Mouse (Mus musculus) kidney, postnatal 36 days (tissue): ENCODE data around the gene Dhh.

ENCODE experiments used
- DNase-seq, 2 experiments: peaks; one replicate each; pipeline ENCODE4 v3.0.0; 2021 to 2022; ENCODE audit warnings: mixed read lengths in 2 of 2

The Dhh gene

DNA sequence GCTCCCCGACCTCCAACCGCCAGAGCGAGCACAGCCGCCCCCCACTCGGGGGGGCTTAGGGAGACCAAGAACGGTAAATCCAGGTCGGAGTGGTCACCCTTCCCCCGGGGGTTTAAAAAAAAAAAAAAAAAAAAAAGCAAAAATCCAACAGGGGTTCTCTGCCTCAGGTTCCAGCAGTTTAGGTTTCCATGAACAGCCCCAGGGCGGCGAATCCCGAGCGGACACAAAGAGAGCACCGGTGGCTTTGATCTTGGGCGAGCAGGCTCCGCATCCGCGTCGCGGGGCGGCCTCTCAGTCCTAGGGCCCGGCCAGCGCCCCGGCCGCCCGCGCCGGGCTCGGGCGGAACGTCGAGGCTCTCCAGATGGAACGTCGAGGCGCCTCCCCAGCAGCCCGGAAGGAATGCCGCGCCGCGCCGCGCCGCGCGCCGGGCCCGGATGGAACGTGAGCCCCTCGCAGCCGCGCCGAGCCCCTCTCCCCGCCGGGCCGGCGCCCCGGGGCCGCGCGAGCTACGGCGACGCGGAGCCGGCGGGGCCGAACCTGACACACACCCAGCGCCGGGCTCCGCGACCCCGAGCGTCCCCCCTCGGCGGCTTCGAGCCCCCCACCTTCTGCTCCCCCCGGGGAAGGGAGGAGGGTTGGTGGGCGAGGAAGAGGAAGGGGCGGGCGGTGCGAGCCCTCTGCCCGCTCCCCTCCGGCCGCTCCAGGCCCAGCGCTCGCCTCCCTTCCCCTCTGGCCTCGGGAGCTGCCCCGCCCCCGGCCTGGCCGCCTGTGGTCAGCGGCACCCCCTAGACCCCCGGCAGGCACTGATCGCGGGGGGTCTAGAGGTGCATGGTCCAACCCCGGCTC lies 27.0 kb downstream of the Dhh start, which contains the start of gene Kmt2d:
Gene Kmt2d (minus strand): TSS at position 135 of the 846 bp plus-strand sequence.
- DNase-seq, result peak; percentile 28 to 61

DNA sequence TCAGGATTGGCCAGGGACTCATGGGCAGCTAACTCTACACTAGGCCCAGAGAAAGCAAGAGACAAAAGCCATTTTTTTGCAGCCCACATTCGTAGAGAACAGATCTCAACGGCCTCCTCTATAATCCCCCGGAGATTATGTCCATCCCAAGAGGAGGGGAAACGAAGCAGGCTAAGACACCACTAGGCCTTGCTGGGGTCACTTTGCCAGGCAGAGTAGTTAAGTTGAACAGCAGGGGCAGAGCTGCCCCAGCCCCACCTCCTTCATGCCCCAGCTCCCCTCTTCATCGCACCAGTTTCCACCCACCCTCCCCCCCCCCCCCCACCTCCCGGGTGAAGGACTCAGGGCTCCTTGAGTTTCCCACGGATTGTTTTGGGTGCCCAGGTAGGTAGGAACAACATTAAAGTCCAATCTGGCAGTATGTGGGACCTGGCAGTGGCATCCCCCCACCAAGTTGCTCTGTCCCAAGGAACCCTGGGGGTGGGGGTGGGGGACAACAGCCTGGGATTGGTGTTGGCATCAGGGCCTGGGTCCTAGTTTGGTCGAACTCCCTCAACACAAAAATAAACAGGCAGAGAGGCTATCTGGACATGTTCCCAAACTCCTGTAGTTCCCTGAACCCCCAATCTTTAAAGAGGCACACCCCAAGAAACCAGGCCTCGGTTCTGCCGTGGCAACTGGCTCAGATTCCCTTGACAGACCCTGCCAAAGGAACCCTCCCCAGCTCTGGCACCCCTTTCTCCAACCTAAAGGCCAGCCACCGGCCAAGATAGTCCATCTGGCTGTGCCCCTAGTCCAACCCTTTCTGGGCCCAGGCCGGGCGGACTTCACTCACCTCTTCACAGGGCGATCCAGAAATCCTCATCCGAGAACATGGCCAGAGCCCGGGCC lies 27.9 kb downstream of the Dhh start:
- DNase-seq, result peak; percentile 51 to 69

DNA sequence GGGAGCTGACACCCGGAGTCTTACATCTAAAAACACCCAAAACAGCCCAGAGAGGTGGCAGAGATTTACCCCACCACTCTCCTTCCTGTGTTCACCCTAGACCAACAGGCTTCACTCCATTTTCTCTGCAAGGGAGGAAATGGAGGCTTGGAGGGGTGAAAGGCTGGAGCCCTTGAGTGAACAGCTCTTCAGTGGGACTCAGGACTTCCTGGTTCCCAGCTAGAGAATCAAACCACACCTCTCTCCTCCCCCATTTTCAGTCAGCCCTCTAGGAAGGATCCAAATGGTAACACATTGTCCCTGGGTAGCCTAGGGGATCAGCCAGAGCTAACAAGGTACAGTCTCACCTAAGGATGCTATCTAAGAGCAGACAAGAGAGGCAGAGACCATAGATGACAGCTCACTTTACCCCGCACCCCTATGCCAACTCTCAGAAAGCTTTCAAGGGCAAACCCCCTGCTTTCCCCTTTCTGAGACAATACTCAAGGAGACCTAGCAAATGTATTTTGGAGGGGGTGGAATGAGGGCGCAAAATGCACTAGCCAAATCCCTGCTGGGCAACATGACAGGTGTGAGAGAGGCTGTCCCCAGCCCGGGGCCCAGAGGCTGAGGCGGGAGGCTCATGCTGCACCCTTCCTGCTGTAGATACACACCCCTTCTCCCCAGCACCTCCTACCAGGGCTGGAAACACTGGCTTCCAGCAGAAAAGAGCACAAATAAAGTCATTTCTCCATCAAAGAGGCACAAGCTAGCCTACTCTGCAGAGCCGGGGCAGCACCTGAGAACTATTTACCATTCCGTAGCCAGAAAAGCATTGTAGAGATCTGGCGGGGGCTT lies 28.8 kb downstream of the Dhh start:
- peak in 1 of 2 experiments; percentile 19 for DNase-seq

DNA sequence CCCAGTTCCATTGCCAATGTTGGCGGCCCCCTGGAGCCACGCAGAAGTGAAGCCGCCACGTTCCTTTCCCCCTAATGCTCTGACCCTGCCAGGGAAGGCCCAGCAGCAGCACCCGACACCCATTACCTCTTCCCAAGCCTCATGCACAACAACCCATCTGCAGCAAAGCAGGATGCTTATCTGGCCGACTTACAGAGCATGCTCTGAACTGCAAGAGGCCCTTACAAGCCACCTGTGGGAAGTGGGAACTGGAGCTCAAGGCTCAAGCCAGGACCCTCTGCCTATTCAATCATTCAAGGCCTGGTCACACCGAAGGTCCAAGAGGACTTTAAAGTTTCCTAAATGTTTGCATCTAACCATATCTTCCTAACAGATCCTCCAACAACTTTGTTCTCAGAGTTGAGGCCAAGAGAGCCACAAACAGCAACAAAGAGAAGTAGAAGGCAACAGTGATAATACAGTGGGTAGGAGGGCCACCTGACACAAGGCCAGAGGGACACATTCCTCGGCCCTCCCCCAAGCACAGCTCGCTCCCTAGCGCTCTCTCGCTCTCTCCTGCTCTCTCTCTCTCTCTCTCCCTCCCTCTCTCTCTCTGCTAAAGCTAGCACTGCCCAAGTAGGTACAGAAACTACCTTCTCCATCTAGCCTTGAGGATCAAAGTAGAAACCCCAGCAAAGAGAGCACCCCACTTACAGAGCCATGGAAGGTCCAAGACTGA lies 29.8 kb downstream of the Dhh start:
- no peak for DNase-seq

DNA sequence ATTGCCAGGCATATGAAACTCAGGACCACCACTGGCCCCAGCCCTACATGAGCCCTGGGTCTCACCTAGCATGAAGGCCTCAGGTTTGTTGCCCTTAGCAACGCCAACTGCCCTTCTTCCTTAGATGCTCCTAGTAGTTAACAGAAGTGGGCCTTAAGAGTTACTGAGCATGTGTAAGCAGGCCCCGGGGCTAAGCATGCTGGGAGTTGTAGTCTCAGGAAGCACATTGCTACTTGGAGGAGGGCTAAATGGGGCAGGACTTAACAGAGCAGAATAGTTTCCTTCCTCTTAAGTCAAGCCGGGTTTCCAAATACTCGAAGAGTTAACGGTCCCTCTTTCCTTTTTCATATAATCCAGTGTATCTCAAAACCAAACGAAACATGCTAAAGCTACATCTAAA lies 31.0 kb downstream of the Dhh start:
- peak; percentile 72 to 75 for DNase-seq

DNA sequence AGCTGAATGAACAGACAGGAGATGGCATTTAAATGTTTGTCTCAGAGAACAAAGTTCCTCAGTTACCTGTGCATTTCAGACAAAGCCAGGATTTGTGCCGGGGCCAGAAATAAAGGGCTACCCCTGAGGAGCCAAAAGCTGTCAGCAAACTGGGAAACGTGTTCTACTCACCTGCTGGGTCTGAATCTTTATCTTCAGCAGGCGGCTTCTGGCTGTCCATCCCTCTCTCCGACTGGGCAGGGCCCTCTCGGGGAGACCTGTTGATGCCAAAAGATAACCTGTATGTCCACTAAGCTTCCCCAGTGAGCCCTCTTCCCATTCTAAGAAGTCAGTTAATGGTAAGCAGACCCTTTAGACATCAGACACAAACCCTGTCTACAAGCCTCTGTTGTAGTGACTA lies 31.8 kb downstream of the Dhh start:
- no peak for DNase-seq

DNA sequence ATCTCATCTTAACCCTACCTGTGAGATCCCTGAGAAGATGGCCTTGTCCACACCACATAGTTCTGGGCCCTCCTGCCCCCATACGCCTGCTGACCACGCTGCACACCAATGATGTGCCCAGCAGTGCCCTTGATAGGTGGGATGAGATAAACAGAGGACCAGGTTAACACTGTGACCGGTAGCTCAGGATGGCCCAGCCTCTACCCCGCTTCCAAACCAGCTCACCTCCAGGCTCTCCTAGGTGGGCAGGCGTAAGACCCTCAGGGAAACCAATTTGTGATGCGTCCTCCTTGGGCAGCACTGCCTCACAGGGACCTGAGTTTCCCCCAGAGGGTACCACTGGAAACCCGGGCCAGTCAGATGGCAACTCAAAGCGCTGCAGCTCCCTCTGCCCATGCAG lies 32.6 kb downstream of the Dhh start:
- DNase-seq, result no peak

DNA sequence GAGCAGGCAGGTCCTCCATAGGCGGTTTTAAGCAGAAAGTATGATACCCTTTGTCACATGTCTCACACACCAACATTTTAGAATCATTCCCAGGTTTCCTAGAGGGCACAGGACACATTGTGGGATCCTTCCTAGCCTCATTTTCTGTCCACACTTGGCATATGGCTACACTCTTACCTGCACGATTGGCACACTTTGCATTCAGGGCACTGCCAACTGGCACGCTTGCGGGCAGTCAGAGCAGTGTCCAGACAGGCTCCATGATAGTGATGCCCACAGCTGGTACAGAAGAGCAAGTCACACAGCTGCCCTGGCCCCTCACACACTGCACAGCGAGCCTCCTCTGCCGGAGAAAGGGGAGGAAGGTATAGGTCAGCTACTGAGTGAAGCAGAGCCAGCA lies 33.4 kb downstream of the Dhh start:
- DNase-seq, result no peak

DNA sequence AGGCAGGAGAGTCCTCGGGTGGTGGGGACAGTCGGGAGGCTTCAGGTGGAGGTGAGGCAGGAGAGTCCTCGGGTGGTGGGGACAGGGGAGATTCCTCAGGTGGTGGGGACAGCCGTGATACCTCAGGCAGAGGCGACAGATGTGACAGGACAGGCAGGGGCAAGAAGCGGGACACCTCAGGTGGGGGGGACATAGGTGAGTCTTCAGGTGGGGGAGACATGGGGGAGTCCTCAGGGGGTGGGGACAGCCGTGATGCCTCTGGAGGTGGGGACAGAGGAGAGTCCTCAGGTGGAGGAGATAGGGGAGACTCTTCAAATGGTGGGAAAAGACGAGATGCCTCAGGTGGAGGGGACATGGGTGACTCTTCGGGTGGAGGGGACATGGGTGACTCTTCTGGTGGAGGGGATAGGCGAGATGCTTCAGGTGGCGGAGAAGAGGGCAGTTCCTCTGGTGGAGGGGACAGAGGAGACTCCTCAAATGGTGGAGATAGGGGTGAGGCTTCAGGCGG lies 34.8 kb downstream of the Dhh start:
- no peak for DNase-seq

DNA sequence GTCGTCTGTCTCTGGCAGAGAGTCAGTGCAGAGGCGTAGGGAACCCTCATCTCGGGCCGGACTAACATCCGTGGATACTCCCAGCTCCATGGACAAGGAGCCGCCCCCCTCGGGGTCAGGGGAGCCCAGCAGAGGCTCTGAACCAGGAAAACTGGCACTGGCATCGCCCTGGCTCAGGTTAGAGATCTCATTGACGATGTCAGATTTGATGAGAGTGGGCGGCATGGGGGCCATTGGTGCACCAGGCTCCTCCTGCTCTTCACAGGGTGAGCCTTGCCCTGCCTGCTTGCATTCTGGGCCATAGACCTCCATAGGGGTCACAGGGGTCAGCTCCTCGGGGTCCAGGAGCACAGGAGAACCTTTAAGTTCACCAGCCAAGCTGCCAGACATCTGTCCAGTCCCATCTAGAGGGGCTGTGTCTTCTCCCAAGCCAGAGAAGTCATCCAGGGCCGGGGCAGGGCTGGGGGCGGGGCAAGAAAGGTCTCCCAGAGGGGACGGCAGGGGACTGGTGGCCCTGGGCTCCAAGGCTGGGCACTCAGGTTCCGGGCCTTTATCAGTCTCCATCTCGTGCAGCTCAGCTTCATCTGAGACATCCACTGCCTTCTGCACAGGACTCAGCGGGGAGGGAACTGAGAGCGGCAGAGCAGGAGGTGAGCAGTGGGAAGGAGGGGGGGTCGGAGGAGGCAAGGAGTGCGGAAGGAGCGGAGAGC lies 36.5 kb downstream of the Dhh start:
- no peak for DNase-seq

DNA sequence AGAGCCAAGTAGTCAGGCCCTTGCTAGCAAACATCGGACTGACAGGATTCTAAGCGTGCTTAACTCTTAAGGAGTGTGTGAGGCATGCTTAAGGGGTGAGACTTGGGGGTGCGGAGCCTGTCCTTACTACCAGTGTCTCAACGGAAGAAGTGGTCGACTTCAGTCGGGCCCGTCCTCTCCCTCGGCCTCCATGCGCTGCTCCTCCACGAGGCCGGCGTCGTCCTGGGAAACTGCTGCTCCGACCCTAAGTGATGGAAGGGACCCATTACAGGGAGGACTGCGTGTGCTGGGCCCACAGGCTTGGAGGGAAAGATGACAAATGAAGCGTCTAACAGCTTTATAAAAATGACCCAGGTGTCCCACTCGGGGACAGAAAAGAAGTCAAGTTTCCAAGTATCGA lies 37.4 kb downstream of the Dhh start:
- DNase-seq, result no peak

DNA sequence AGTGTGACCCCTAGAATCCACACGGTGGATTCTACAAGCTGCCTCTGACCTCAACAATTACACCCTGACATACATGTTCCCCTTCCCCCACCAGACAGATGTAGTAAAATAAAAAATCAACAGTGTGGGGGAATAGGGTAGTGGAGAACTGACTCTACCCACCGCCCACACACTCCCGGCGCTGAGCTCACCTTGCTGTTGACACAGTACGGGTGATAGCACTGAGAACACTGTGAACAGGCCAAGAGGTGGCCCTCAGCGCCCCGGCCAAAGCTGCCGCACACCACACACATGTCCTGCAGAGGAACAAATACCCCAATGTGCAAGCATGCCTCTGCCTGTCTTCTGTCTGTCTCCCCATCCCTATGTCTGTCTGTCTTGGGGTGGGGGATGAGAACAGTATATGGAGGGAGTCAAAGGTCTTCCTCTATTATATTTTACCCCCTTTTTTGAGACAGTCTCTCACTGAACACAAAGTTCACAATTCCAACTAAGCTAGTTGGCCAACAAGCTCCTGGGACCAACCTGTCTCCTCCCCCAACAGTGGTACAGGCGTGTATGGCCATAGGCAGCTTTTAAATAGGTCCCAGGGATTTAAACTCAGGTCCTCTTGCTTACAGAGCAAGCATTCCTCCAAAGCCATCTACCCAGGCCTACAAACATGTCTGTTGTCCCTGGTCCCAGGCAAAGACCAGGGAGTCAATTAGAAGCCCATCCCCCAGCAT lies 38.9 kb downstream of the Dhh start:
- no peak for DNase-seq

DNA sequence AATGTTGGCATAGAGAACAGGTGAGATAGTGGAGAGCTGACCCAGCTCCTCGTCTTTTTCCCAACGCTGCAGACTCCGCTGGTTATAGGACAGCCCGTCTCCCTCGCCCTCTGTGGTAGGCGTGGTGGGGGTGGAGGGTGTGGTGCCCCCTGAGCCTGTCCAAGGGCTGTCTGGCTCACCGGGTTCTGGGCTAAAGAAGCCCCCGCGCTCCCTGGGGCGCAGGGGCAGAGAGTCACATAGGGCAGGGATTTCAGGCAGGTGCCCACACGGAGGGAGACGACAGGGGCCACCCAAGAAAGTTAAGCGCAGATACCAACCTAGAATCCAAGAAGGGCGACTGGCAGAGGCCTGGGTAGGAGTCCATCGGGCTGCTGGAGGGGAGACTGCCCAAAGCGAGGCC lies 44.1 kb downstream of the Dhh start:
- no peak for DNase-seq

DNA sequence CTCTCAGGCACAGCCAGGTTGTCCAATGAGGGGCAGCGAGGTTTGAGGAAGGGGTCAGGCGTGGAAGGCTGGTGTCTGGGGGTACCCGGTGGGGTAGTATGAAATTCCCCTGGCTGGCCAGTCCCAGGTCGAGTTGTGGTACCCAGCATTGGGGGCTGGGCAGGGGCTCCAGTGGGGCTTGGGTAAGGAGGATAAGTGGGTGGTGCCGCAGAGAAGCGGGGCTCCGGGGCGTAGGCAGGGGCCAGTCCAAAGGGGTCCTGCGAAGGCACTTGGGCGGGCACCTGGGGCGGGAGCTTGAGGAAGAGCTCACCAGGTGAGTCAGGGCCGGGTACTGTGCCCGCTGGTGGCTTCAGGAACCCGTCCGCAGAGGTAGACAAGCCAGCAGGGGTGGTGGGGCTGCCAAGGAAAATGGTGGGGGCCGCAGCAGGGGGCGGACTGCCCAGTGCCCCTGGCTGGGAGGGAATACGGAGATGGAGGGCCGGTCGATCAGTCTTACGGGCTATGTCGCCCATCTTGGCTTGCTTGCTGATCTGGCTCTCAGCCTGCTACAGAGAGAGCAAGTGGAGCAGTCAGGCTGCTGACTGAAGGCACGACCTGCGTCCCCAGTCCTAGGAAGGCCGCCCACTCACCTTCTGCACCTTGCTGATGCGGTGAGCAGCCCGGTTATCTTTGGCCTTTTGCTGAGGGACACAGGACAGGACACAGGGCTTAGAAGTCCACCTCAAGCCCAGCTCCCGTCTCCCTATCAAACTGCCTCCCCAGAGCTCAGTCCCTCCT lies 45.0 kb downstream of the Dhh start:
- no peak for DNase-seq

DNA sequence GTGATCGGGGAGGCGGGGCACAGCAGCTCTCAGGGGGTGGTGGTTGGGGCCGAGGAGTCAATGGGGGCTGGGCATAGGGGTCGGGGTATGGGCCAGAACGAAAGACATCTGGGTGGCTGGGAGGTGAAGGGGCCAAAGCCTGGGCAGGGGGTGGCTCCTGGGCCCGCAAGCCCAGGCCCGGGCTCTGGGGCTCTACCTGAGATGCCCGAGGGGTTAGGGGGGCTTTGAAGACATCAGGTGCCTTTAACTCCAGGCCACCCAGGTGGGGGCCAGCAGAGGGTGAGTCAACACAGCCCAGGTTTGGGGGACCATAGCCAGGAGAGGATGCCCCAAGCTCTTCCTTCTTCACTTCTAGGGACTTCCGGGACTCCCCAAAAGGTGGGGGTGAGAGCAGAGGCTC lies 45.6 kb downstream of the Dhh start:
- DNase-seq, result no peak

DNA sequence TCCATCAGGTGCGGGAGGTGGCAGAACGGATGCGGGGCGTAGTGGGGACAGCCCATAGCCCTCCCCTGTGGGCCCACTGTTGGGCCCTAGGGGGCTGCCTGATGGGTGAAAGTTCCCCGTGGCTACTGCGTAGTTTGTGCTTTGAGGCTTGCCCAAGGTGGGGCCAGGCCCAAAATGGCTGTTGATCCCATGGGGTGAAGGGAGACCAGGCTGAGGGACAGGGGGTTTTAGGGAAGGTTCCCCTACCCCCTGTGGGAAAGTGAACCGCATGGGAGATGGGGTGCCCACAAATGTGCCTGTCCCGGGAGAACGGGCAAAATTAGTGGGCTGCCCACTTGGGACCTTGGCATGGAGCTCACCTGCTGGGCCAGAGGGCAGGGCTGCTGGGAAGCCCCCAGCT lies 46.3 kb downstream of the Dhh start:
- DNase-seq, result no peak

DNA sequence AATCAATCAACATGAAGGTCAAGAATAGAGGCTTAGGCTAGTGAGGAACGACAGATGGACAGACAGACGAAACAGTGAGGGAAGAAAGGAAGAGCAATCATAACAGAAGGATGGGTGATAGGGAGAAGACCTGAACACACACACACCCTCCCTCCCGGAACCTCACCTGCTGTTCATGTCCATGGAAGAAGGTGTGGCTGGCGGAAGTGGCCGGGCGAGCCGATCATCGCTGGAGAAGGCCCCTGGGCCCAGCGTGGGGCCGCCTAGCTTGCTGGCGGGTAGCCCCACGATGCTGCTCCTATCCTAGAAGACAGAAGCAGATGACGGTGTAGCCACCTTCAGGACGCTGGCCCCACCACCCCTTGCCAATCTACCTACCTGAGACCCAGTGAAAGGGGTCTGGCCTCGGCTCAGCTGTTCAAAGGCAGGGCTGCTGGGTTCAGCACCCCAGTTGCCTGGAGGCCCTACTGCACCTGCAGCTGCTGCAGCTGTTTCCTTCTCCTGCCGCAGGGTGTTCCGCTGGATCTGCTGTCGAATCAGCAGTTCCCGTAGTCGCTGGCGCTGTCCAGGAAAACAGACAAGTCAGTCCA lies 47.0 kb downstream of the Dhh start:
- DNase-seq, result peak in 1 of 2 experiments; percentile 5

DNA sequence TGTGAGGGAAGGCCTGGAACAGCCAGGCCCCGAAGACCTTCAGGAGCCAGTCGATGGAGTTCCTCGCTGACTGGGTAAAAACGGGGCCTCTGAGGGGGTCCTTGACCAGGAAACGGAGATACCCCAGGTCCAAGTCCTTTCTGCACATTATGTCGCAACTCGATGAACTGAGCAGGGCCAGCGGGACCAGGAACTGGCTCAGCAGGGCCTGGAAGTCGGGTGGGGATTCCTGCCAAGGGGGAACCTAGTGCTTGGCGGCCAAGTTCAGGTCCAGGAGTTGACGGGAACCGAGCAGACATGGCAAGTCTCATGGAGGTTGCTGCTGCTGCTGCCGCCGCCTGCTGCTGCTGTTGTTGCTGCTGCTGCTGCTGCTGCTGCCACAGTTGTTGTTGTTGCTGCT lies 47.7 kb downstream of the Dhh start:
- DNase-seq, result no peak

DNA sequence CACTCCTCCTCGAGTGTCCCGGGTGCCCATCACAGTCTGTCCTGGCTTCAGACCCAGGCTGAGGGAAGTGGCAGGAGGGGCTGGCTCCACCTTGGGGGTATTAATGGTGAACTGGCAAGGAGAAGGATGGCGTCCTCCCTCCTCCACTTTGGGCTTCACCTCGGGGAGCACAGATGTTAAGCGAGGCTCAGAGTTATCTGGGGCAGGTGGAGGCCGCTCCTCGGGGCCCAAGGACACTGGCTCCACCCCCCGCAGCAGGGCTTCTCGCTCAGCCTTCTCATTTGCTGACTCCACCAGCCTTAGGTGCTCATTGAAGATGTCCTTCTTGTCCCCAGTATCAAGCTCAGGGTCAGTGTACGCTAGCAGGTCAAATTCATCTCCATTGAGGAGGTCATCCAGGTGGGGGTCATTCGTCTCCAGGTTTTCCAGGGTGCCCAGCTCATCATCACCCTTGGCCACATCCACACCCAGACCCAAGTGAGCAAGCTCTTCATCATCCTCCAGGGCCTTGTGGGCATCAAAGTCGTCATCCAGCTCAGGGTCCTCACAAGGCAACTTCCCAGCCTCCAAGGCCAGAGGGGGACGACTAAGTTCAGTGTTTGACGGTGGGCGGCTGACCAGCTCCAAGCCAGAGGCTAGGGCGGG lies 48.3 kb downstream of the Dhh start:
- DNase-seq, result peak in 1 of 2 experiments; percentile 7
